Mouse (Mus musculus) small intestine, adult 2 months (tissue): Measurements from ENCODE around the gene Mid1. TPM values are rescaled to one million over a fixed set of nuclear protein-coding genes. Genes with fewer than 3 reads are reported as not detected.
"Not testable (repeated sequence)": the region's sequence is repeated elsewhere in the genome, so short reads cannot be mapped to it uniquely, and the experiment has no call there.

Source experiments
- H3K27ac ChIP-seq: fragments of 200-500 bp; 2 replicates; pipeline ENCODE4 v1.5.1; 2012; ENCODE audit warnings: low read depth, low read length, control low read depth, inconsistent platforms; ENCODE audit not compliant: insufficient read depth
- H3K27me3 ChIP-seq: fragments of 200-500 bp; 2 replicates; pipeline ENCODE4 v1.6.1; 2012; ENCODE audit warnings: mild to moderate bottlenecking, moderate library complexity, low read length, inconsistent platforms; ENCODE audit not compliant: control insufficient read depth, insufficient read depth
- H3K36me3 ChIP-seq: fragments of 200-500 bp; 2 replicates; pipeline ENCODE4 v1.6.1; 2012; ENCODE audit warnings: mild to moderate bottlenecking, low read length, control low read depth, inconsistent platforms; ENCODE audit not compliant: control insufficient read depth, insufficient read depth
- H3K4me1 ChIP-seq: fragments of 200-500 bp; 2 replicates; pipeline ENCODE4 v1.6.1; 2012; ENCODE audit warnings: low read length, inconsistent platforms, mixed read lengths; ENCODE audit not compliant: control insufficient read depth, insufficient read depth, insufficient read length
- H3K4me3 ChIP-seq: fragments of 200-500 bp; 2 replicates; pipeline ENCODE4 v1.5.1; 2012; ENCODE audit warnings: low read depth, mild to moderate bottlenecking, control low read depth, inconsistent platforms, low read length, moderate library complexity
- CTCF ChIP-seq: fragments of 200-500 bp; IDR thresholded peaks from 2 replicates; pipeline ENCODE4 v1.5.1; 2012; ENCODE audit warnings: low read depth, mild to moderate bottlenecking, control low read depth, inconsistent platforms, low read length, moderate library complexity, mixed read lengths; ENCODE audit not compliant: insufficient replicate concordance, insufficient read length; ENCODE audit errors: extremely low read depth
- WGBS: fragments of 180-500 bp; shearing (Covaris S2); methylation state at CpG from one replicate; pipeline ENCODE4 v1.1.7; 2018; 5-methylcytosine and 5-hydroxymethylcytosine counted together
- polyA plus RNA-seq: library from polyadenylated mRNA; depleted of rRNA; stranded (reverse); fragments of >200 nt; gene quantifications from 2 replicates; pipeline ENCODE4 v1.2.3, GENCODE M21; 2012; rRNA removed

Gene Mid1
- polyA plus RNA-seq, 1 experiment = 10.8 TPM

DNA sequence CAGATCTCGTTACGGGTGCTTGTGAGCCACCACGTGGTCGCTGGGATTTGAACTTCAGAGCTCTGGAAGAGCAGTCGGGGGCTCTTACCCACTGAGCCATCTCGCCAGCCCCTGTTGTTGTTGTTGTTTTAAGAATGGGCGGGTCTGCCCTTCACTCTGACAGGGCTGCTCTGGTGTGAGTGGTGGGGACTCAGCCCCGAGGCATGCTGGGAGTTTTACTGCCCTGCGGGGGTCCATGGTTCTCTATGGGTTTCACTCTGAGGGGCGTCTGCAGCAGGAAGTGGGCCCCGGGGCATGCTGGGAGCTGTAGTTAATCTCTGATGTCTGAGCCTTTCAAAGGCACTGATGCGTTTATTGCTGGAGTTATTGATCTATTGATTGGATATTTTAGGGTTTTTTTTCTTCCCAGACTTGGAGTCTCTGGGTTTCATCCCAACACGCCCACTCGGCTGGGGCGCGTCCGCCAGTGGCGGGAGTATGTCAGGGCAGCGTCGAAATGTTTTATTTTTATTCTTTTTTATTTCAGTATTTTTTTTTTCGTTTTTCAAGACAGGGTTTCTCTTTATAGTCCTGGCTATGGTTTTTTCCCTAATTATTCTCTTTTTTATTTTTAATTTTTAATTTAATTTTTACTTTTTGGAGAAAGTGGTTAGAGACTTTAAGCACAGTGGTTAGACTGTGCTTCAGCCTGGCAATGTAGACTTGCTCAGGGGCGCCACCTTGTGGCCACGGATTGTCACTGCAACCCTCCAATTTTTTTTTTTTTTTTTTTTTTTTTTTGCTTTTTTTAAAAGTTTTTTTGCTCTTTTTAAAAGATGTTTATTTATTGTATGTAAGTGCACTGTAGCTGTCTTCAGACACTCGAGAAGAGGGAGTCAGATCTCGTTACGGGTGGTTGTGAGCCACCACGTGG, 332.6 kb downstream of the Mid1 start:
- 73% methylated on average over 27 of the region's 27 CpGs for WGBS
- peak; percentile 84 for TF ChIP-seq CTCF
- H3K4me1 ChIP-seq, H3K4me3 ChIP-seq, H3K27ac ChIP-seq, H3K27me3 ChIP-seq: not testable (repeated sequence)
- H3K36me3 ChIP-seq = peaks cover 29% of the 10 kb centered on the region

DNA sequence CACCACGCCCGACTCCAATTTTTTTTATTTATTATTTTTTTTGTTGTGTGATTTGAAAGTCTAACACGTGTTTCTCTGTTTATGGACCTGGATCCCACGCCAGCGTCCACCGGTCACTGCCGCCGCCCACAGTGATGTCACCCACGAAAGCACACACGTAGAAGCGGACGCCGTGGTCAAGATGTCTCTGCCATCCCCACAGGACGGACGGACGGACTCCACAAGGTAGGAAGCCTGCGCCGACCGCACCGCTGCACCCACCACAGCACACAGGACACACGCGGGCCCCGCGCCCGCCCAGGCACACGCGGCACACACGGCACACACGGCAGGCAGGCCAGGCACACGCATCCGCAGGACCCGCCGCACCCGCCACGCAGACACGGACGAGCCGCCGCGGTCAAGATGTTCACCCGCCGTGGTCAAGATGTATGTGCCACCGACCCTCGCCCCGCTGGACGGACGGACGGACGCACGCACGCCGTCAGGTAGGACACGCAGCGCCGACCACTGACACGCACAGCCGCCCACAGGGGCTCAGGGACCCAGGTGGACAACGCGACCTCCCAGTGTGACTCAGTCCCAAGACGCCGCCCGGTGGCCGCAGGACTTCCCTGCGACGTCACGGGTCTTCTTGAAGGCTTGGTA, 333.7 kb downstream of the Mid1 start:
- H3K27ac ChIP-seq = not testable (repeated sequence)
- 85% methylated on average over 66 of the region's 66 CpGs for WGBS
- H3K36me3 ChIP-seq = peaks cover 29% of the 10 kb centered on the region

DNA sequence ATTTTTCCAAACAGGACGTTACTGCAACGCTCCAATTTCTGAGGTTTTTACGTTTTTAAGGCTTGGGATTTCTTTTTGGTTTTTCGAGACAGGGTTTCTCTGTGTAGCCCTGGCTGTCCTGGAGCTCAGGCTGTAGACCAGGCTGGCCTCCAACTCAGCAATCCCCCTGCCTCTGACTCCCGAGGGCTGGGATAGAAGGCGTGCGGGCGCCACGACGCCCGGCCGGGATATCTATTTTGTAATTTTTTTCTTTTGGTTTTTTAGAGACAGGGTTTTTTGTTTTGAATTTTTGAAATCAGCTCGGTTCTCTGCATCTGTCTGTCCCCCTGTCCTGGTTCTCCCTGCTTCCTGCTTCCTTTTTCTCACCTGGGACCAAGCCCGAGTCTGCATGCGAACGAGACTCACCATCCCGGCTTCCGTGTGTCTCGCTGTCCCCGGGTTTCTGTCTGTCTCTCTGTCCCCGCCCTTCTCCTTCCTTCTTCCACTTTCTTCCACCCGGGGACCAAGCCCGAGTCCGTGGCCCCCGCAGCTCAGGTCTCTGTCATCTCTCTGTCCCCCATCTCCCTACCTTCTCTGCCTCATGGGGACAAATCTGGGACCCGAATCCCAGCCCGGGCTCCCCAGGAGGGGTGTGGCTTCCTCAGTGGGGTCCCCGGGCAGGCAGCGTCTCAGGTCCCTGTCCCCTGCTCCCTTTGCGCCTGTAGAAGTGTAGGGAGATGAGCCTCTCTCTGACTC, 334.4 kb downstream of the Mid1 start:
- peaks cover 29% of the 10 kb centered on the region for H3K36me3 ChIP-seq
- H3K4me1 ChIP-seq, H3K27me3 ChIP-seq, H3K4me3 ChIP-seq, H3K27ac ChIP-seq: not testable (repeated sequence)
- 88% methylated on average over 30 of the region's 30 CpGs for WGBS

More for the DNA sequence above, 333.7 kb downstream of the Mid1 start:
- not testable (repeated sequence) for H3K4me3 ChIP-seq, H3K4me1 ChIP-seq, H3K27me3 ChIP-seq

DNA sequence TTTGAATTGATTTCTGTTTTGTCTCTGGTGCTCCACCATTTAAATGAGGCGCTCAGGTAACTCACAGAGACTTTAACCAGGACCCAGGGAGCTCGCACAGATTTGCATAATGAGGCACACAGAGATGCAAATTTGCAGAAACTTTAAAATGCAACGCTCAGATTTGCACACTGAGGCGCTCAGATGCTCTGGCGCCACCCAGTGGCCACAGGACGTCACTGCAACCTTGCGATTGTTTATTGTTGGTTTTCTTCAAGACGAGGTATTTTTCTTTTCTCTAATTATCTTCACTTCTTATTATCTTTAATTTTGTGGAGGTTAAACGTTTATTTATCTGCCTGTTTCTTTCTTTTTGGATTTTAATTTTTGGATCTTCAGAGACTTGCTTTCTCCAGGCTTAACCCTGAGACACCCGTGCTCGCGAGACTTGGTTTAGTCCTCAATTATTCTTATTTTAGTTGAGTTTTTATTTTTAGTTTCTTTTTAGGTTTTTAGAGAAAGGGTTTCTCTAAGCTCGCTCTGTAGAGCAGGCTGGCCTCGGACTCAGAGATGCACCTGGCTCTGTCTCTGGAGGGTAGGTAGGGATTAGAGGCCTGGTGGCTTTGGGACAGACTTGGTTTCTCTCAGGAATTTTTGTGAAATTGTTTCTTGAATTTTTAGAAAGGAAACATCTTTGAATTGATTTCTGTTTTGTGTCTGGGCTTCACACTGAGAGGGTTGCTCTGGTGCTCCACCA, 335.1 kb downstream of the Mid1 start:
- not testable (repeated sequence) for H3K27me3 ChIP-seq, H3K4me1 ChIP-seq, H3K4me3 ChIP-seq, H3K27ac ChIP-seq
- TF ChIP-seq CTCF = peak; percentile 60; the same call in 1 of the 2 replicates
- peaks cover 29% of the 10 kb centered on the region for H3K36me3 ChIP-seq
- 63% methylated on average over 14 of the region's 14 CpGs for WGBS

DNA sequence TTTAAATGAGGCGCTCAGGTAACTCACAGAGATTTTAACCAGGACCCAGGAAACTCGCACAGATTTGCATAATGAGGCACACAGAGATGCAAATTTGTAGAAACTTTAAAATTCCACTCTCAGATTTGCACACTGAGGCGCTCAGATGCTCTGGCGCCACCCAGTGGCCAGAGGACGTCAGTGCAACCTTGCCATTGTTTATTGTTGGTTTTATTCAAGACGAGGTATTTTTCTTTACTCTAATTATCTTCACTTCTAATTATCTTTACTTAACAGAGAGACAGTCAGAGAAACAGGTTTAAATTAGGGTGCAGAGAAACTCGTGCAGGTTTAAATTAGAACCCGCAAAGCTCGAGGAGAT, 335.7 kb downstream of the Mid1 start:
- not testable (repeated sequence) for H3K4me3 ChIP-seq, H3K27me3 ChIP-seq, H3K27ac ChIP-seq, H3K4me1 ChIP-seq
- 61% methylated on average over 9 of the region's 9 CpGs for WGBS
- peak; percentile 99 for TF ChIP-seq CTCF
- peaks cover 29% of the 10 kb centered on the region for H3K36me3 ChIP-seq

DNA sequence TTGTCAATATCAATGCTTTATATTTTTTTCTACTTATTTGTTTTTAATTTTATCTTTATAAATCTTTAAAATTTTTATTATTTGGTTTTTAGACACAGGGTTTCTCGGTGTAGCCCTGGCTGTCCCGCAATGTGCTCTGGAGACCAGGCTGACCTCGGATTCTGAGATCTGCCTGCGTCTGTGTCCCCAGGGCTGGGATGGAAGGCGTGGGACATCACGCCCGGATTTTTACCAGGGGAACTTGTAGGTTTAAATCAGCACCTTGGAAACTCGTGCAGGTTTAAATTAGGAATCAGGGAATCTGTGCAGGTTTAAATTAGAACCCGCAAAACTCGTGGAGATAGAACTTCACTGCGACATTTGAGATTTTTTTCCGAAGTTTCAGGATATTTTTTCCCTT, 336.2 kb downstream of the Mid1 start:
- not testable (repeated sequence) for H3K4me3 ChIP-seq, H3K27ac ChIP-seq, H3K4me1 ChIP-seq, H3K27me3 ChIP-seq
- 79% methylated on average over 12 of the region's 12 CpGs for WGBS
- peaks cover 29% of the 10 kb centered on the region for H3K36me3 ChIP-seq

DNA sequence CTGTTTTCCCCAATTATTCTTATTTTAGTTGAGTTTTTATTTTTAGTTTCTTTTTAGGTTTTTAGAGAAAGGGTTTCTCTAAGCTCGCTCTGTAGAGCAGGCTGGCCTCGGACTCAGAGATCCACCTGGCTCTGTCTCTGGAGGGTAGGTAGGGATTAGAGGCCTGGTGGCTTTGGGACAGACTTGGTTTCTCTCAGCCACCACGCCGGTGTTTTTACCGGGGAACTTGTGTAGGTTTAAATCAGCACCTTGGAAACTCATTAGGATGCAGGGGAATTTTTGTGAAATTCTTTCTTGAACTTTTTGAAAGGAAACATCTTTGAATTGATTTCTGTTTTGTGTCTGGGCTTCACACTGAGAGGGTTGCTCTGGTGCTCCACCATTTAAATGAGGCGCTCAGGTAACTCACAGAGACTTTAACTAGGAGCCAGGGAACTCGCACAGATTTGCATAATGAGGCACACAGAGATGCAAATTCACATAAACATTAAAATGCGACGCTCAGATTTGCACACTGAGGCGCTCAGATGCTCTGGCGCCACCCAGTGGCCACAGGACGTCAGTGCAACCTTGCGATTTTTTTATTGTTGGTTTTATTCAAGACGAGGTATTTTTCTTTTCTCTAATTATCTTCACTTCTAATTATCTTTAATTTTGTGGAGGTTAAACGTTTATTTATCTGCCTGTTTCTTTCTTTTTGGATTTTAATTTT, 336.9 kb downstream of the Mid1 start:
- H3K4me1 ChIP-seq, H3K4me3 ChIP-seq, H3K27ac ChIP-seq, H3K27me3 ChIP-seq: not testable (repeated sequence)
- peaks cover 29% of the 10 kb centered on the region for H3K36me3 ChIP-seq
- WGBS = 57% methylated on average over 15 of the region's 15 CpGs
- TF ChIP-seq CTCF = peak; percentile 64; the same call in 1 of the 2 replicates

Other genes starting within 250 kb of the Mid1 start
- gene 4933400A11Rik, start 94.4 kb downstream of the Mid1 start, polyA plus RNA-seq = not detected in 2 replicates